In genomic region chr11:32210623-32211022, GRCm38 (mm10) we compare ENCODE assay signal across 18 mouse cellular contexts. TPM values are rescaled to one million over a fixed set of nuclear protein-coding genes. Genes with fewer than 3 reads are reported as not detected.
"Had no signal": no experiment of that assay in that cellular context is flagged by ENCODE, and none has a peak within 500 bp of the region (broad histone marks: within the 10 kb centered on the region; RNA-seq: fewer than 3 reads in every experiment).

No protein-coding gene starts in this region.

- DNase-seq: kidney, adult 8-10 months; kidney, postnatal 25 days; liver; lung, adult 2 months; lung, postnatal 10 days; lung, postnatal 4 days; retina, postnatal 1 day; right cerebral cortex, postnatal 4 days; spleen, adult 18-20 months; thymus, postnatal 4 days had no signal

- ATAC-seq: midbrain, embryonic 16.5 days had no signal

- H3K4me2 ChIP-seq: neural tube, embryonic 13.5 days; stomach, embryonic 15.5 days had no signal

- H3K9ac ChIP-seq: liver, embryonic 14.5 days; neural tube, embryonic 13.5 days; stomach, embryonic 15.5 days had no signal

- H3K4me3 ChIP-seq: left cerebral cortex, adult 2 months; midbrain, embryonic 10.5 days; neural tube, embryonic 13.5 days; stomach, embryonic 15.5 days had no signal

- H3K27me3 ChIP-seq: neural tube, embryonic 13.5 days; stomach, embryonic 15.5 days had no signal

- H3K27ac ChIP-seq: left cerebral cortex, adult 2 months; liver, embryonic 14.5 days; midbrain, embryonic 10.5 days; neural tube, embryonic 13.5 days; stomach, embryonic 15.5 days had no signal

- H3K9me3 ChIP-seq: midbrain, embryonic 10.5 days; neural tube, embryonic 13.5 days; stomach, embryonic 15.5 days had no signal

RNA-seq across cellular contexts. Expression of gene Il9r, which starts 10.5 kb away (rescaled TPM):
- polyA plus RNA-seq: kidney, embryonic 16.5 days; limb, embryonic 11.5 days; midbrain, embryonic 10.5 days; midbrain, embryonic 16.5 days; neural tube, embryonic 13.5 days had no signal
